Mouse (Mus musculus) liver, adult 2 months (tissue): ENCODE data around the gene Med23.

ENCODE experiments used
- CTCF ChIP-seq: fragments of 200-500 bp; IDR thresholded peaks from 2 replicates; pipeline ENCODE4 v1.5.1; 2011; ENCODE audit warnings: low read depth, low read length, control low read depth
- POLR2A ChIP-seq: fragments of 200-500 bp; IDR thresholded peaks from 2 replicates; pipeline ENCODE4 v1.6.1; 2011; ENCODE audit warnings: low read length, control low read depth; ENCODE audit not compliant: insufficient read depth; ENCODE audit errors: extremely low read depth

DNA sequence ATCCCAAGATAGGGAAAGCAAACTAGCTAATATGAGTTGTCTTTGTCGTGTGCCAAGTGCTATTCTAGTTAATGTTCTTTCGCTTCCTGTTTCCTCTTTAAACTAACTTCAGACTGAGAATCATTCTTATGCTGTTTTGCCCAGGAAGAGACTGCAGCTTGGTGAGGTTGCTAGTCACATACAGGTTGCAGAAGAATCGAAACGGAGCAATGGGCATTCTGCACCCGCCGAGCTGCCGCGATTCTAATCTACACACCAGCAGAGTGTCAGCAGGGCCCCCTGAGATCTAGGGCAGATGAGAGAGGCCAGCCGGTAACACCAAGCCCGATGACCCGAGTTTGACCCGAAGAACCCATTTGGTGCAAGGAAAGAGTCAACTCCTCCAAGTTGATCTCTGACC lies 58.3 kb downstream of the Med23 start:
- TF ChIP-seq CTCF (no peak), POLR2A (no peak)
